Mouse (Mus musculus) kidney, adult 2 months (tissue): ENCODE results near the gene Hint1.

Source experiments
- CTCF ChIP-seq: fragments of 200-500 bp; conservative IDR thresholded peaks from 2 replicates; pipeline ENCODE4 v1.5.1; 2011; ENCODE audit warnings: low read depth, mild to moderate bottlenecking, control low read depth, low read length, moderate library complexity, mixed read lengths; ENCODE audit not compliant: insufficient read depth, insufficient read length
- POLR2A ChIP-seq: fragments of 200-500 bp; IDR thresholded peaks from one replicate; pipeline ENCODE4 v1.6.1; 2011; ENCODE audit warnings: low read depth, low read length, control low read depth

DNA sequence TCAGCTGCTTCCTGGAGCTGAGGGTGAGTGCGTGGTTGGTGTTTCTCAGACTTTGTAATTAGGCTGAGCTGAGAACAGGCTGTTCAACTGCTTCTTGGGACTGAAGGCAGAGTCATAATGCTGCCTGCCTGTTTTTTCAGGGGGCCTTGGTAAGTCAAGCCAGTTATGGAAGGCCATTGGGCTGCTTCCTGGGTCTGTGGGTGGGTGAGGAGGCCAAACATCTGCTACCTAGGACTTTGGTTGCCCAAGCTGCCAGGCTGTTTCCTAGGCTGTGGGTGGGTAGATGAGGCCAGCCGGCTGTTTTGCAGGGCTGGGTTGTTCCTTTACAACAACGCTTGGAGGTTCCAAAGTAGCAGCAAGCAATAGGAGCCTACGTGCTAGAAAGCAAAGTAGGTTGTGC is 32.4 kb upstream of the Hint1 start:
- TF ChIP-seq POLR2A (no peak), CTCF (no peak)
